Mouse (Mus musculus): ENCODE results near the gene Dnah11.
A peak's percentile ranks its signal among the peaks of the same experiment; 100 is the strongest.

Dnah11 gene

DNA sequence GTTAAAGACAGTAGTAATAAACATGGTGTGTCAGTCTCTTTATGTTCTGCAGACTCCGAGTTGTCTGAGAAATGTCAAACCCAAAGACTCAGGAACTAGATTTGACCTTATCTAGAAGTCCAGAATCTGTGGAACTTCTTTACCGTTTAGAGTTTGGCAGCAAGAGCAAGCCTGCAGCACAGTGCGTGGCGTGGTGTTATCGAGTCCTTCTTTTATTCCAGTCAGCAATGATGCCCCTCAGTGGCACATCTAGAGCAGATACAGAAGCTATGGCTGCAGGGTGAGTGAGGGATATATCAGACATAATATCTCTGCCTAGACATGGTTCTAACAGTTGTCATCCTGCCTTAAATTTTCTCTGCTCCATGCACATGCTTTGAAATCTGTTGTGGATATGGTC, 336.2 kb downstream of the Dnah11 start:
- no peak for DNase-seq (ENCODE audit: extremely low spot score)

DNA sequence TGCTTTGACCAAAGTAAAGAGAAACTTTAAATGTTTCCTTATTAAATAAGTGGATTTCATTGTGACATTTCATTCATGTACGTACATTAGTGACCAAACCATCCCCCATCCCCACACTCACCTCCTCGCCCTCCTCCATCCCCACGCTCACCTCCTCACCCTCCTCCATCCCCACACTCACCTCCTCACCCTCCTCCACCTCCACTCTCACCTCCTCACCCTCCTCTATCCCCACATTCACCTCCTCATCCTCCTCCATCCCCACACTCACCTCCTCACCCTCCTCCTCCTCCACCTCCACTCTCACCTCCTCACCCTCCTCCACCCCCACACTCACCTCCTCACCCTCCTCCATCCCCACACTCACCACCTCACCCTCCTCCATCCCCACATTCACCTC, 337.6 kb downstream of the Dnah11 start:
- no peak for DNase-seq (ENCODE audit: extremely low spot score)

DNA sequence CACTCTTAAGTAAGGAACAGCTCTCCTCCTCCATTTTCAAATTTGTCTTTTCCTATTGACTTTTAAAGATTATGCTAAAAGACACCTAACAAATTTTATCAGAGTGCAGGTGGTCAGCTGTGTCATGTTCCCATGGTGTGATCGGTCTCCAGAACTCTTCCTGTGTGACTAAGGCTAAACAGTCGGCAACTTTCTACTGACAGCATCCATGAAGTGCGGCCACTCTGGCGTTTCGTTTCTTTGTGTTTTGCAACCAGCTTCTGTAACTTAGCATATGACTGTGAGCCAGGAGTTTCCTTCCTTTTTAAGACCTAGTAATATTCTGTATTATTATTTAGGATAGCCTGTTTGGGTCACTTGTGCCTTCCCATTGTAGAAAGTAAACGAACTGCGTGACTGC, 338.0 kb downstream of the Dnah11 start:
- DNase-seq (ENCODE audit: extremely low spot score), result no peak

DNA sequence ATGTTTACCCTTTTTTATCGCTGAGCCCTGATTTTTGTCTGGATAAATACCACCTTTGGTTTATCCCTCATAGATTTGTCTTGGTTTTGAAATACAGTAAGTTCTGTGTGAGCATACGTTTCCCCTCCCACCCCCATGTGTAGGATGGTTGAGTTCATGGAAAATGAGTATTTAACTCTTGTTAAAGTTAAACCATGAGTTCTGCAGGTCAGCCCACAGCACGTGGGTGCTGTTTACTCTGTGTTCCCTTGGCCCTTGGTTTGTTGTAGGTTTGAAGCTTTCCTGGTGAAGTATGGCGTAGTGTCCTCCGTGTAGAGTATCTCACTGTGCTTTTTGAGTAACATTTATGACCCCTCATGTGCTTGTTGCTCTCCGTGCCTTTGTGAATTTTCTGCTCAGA, 341.0 kb downstream of the Dnah11 start:
- DNase-seq (ENCODE audit: extremely low spot score), result no peak

DNA sequence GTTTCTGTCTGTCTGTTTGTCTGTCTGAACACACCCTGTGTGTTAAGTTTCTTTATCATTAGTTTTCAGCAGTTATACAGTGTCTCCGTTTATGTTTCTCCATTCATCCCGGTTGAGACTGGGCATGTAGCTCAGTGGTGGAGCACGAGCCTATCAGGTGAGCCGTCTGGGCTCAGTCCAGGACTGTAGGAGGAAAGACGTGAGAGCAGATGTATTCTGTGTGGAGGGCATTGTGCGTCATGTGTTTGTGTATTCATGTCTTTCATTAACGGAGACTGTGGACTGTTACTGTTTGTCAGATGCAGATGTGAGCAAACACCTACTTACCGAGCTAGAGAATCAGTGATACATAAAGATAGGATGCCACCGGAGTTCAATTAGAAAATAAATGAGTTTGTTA, 341.8 kb downstream of the Dnah11 start:
- no peak for DNase-seq (ENCODE audit: extremely low spot score)

DNA sequence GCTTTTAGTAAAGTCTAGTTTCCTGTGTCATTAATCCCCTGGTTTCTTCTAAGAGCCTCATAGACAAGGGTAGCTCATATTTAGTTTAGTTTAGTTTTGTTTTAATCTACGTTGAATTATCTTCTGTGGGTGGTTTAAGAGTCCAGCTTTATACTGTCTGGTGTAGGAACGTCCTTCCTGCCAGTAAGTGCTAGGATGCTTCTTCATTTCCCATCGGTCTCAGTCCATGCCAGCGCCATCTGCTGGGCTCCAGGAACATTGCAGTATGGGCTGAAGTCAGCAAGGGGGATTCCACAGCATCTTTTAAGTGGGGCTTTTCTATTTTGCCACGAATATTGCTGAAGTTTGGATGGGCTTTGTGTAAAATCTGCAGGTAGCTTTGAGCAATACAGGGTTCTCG, 345.5 kb downstream of the Dnah11 start:
- DNase-seq (ENCODE audit: extremely low spot score), result peak; percentile 50

DNA sequence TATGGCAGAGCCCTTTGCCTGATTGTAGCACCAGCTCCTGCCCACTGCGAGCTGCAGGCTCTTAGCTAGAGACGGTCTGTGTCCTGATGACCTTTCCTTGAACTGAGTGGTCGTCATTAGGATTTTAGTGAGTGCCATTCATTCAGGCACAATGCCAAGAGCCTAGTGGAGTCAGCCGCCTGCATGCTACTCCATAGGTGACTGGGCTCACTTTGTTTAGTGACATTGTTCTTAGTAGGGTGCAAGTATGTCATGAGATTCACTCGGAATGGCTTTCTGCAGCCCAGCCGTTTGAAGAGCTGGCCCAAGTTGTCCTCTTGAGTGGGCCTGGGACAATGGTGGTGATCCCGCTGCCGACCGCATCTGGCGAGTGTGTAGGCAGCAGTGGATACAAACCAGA, 348.4 kb downstream of the Dnah11 start:
- peak; percentile 35 for DNase-seq (ENCODE audit: extremely low spot score)

DNA sequence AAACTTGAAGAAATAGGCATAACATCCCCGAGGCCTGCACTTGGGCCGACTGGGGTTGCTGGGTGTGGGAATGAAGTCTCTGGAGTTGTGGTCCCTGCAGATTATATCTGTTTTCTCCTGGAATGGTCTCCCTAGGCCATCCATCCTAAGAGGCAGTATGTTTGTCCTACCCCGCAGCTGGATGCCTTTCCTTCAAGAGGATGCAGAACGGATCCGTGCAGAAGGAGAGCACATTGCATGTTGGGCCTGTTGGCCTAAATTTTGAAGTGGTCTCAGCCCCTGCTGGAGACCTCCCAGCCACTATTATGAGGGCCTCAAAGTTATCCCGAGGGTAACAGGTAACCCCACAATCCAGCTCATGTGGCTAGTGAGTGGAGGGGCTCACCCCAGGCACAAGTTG, 350.2 kb downstream of the Dnah11 start:
- DNase-seq (ENCODE audit: extremely low spot score), result no peak

DNA sequence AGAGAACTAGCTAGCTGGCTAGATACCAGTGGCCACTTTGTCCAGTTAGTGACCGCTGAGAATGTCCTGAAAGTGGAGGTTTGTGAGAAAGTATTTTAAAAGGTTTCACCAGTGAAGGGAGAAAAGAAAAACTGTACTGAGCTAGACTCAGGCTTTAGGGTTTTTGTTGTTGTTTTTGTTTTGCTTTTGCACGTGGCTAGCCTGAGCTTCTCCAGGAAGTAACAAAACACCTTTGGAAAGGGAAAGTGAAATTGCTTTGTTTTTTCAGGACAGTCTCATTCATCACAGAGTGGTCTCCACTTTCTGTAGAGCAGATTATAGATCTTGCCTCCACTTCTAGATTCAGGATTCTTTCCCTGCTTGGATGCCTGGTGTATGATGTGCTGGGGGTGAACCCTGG, 353.9 kb downstream of the Dnah11 start:
- DNase-seq (ENCODE audit: extremely low spot score), result no peak

DNA sequence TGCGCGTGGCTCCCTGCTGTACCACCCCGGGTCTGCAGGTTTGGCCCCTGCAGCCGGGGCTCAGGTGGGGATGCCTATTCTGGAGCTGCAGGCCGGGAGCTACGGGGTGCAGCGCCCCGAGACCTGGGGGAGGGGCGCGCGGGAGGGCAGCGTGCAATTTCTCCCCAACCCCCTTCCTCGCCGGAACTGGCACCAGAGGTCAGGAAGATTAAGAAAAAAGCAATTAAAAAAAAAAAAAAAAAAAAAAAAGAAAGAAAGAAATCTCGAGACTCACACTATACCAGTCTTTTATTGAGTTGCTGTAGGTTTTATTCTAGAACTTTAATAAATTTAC, 354.8 kb downstream of the Dnah11 start:
- DNase-seq (ENCODE audit: extremely low spot score), result no peak

DNA sequence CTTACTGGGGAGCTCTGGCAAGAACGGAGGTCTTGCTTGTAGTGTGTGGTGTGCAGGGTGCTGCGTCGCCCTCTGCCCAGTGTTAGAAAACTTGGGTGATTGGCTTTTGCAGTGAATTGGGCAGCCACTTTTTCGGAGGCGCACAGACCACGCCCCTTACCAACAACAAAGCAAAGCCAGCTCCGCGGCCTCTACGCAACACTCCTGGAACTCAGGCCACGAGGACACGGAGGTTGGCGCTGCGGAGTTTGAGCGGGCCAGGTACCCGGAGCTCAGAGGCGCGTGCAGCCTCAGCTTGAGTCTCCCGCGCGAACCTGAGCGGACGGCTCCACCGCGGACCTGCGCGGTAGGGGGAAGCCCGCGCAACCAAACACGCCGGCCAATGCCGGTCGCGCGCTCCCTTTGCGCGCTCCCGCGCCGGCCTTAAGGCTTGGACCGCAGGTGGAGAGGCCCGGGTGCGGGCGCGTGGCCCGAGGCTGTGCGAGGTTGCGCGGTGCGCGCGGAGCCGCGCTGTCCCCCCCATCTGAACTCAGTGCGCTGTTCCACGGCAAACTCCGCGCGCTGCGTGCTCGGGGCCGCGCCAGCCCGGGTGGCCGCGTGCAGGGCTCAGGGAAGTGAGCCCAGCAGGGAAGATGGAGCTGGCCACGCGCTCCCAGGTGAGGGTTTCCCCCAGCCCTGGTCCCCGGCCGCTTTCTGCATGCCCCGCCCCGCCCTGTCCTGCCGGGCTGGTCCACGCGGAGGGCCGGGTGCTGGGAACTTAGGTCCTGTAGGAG, 355.4 kb downstream of the Dnah11 start:
- peak; percentile 85 for DNase-seq (ENCODE audit: extremely low spot score)

DNA sequence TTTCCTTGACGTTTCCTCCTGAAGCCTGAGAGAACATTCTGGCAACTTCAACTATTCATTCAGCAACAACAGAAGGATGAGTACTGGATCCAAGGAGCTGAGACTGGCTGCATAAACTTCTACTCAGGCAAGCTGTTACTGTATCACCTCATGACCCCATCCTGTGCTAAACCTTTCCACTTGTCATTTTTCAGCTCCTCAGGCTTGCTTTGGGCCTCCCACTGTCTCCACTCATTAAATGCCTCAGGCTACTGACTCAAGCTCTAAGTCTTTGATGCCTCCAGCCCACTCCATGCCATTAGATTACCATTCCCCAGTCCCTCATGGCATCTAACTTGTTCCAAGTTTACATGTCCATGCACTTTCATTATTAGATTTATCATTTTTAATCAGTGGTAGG, 356.2 kb downstream of the Dnah11 start:
- no peak for DNase-seq (ENCODE audit: extremely low spot score)

DNA sequence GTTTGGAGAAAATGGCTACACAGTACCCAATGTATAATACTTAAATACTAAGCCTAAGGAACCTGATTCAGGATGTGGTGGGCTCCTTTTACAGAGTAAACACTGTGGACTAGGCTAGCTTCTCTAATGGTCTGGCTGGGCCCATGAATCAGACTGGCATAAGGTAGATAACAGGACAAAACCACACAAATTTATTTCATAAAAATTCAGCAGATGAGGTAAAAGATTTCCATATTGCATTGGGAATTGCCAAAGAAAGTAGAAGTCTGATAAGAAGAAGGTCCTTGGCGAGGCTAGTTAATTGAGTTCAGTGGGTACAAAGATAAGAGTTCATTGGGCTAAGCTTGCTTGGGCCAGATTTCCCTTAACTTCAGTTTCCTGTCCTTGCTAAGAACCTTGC, 358.1 kb downstream of the Dnah11 start:
- no peak for DNase-seq (ENCODE audit: extremely low spot score)

DNA sequence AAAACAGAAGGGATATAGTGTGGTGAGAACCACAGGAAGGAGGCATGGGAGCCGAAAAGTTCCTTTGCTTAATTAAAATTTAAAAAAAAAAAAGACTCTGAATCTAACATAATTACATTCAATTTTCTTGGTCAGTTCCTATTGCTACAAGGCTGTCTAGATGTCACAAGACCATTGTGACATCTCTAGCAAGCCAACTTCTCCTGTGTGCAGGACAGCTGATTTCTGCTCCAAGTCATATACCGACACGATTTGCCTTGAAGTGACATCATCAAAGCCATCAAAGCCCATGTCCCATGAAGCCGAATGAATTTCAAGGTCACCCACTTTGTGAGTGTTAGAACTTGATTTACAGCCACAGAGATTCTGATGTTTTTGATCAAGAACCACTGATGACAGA, 361.5 kb downstream of the Dnah11 start:
- DNase-seq (ENCODE audit: extremely low spot score), result no peak

DNA sequence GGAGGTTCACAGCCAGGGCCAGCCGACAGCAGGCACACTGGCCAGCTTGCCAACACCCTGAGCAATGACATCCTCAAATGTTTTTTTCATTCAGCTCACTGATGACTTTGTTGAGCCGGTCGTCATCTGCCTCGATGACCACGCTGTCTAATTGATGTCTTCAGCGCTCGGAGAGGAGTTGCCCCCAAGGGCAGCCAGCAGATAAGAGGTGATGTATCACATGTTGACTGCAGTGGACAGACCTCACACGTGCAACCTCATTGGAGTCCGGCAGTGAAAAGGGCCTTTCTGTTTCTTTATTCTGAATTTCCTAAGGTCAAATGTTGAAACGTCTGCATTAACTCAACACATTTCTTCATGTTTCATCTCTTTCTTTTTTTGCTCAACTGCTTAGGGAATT, 363.5 kb downstream of the Dnah11 start:
- no peak for DNase-seq (ENCODE audit: extremely low spot score)

DNA sequence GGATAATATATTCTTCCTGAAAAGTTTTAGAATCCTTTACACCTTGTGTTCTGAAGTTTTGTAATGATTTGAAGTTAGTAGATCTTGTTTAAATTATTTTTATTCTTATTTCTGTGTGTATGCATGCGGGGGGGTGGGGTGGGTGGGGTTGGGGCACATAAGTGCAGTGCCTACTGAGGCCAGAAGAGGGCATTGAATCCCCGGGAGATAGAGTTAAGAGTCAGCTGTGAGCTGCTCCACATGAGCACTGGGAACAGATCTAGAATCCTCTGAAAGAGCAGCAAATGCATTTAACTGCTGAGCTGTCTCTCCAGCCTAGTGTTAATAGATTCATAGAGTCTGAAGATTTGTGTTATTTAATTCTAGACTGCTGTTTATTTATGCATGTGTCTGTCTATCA, 364.2 kb downstream of the Dnah11 start:
- DNase-seq (ENCODE audit: extremely low spot score), result no peak

DNA sequence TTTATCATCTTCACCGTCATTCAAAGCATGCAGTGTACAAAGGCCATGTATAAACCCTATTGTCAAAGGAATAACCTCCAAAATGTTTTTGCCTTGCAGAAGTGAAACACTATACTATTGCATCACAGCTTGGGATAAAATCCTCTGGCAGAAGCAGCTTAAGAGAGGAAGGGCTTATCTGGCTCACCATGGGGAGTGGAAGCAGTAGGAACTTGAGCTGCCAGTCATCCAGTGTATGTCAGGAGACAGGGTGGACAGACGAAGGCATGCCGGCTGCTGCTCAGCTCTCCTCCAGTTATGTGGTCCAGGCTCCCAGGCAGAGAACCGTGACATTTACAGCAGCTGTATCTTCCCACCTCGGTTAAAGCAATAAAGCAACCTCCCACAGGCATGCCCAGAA, 366.7 kb downstream of the Dnah11 start:
- DNase-seq (ENCODE audit: extremely low spot score), result no peak

DNA sequence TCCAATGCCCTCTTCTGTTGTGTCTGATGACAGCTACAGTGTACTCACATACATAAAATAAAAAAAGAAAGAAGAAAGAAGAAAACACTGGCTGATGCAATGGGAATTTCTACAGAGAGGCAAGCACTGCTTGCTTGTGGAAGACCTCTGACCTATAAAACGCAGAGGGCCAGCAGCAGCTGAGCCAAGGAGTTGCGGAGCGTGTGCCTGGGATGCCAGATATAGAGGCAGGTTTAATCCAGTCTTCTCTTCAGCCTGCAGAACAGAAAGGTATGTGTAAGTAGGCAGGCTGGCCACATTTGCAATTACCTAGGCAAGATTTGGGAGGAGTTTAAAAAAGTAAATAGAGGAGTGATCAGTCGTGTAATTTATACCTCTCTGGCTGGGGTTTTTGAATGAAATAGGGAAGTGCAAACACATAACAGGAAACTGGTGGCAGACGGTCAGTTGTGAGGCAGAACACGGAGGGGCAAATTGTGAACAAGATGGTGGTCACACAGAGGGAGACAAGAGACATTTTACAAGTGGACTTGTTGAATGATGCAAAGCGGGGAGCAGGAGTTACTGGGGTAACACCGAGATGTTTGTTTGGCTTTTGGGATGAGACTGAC, 367.4 kb downstream of the Dnah11 start:
- DNase-seq (ENCODE audit: extremely low spot score), result no peak

DNA sequence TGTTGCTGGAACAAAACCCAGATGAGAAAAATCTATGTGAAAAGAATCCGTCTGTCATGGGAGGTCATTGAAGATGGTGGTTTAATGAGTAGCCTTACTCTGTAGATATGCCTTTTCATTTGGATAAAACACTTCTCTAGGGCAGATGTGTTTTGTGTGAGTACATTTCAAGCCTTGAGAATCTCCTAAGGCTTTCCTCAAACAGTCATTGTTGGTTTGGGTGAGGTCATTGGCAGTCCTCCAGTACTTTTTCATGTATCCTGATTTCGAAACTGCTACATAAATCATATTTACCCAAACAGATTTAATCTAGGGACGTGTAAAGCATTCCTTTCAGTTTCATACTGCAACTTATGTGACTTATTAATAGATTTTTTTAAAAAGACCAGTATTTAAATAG, 370.5 kb downstream of the Dnah11 start:
- no peak for DNase-seq (ENCODE audit: extremely low spot score)

All from embryo, embryonic 9.5 days (tissue).